Mouse (Mus musculus) thymus, adult 2 months (tissue): Measurements from ENCODE around the gene Hnrnpul1.

Source experiments
- CTCF ChIP-seq: fragments of 200-500 bp; IDR thresholded peaks from 2 replicates; pipeline ENCODE4 v1.5.1; 2012; ENCODE audit warnings: mild to moderate bottlenecking, control low read depth, low read length, moderate library complexity, borderline replicate concordance; ENCODE audit not compliant: control insufficient read depth, poor library complexity, insufficient read depth; ENCODE audit errors: extremely low read depth
- POLR2A ChIP-seq: fragments of 200-500 bp; IDR thresholded peaks from 2 replicates; pipeline ENCODE4 v1.6.1; 2012; ENCODE audit warnings: mild to moderate bottlenecking, low read length, control low read depth, moderate library complexity; ENCODE audit not compliant: control insufficient read depth, poor library complexity, insufficient read depth; ENCODE audit errors: extremely low read depth

GRCm38 (mm10) chr7:25793679-25794078, 39.1 kb upstream of the Hnrnpul1 start:
- TF ChIP-seq POLR2A = no peak
- TF ChIP-seq CTCF = no peak
